Mouse (Mus musculus): Measurements from ENCODE around the gene Hif3a.
"Not testable (repeated sequence)": the region's sequence is repeated elsewhere in the genome, so short reads cannot be mapped to it uniquely, and the experiment has no call there.

Hif3a gene

GRCm38 (mm10) chr7:17062389-17062788 is at the start of gene Hif3a:
Gene Hif3a (minus strand): TSS chr7:17062427.
- DNase-seq (ENCODE audit: low spot score in 2 of 2): peak in 1 of 2 experiments; percentile 52

- not testable (repeated sequence) for DNase-seq (ENCODE audit: low spot score in 2 of 2)
Measured at GRCm38 (mm10) chr7:17101631-17102030, 39.4 kb upstream of the Hif3a start.

GRCm38 (mm10) chr7:17091280-17091679 is 29.1 kb upstream of the Hif3a start:
- DNase-seq (ENCODE audit: low spot score in 2 of 2): no peak

DNA sequence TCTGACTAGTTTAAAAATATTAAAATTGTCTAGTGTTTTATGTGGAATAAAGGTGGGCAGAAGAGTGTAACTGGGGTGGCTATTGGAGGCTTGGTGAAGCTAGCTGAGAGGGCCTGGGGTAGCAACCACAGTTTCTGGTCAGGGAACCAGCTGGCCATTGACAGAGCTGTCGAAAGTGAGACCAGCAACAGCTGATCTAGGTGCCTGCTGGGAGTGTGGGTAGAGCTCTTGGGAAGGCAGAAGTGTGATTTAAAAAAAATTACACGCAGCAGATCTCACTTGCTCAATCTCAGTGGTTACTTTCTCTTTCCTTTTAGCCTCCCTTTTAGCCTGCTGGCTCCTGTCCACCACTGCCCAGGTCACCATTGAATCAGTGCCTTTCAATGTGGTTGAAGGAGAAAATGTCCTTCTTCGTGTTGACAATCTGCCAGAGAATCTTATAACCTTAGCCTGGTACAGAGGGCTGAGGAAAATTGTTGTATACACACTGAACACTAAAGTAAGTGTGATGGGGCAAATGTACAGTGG is 27.9 kb upstream of the Hif3a start:
- peak in 1 of 2 experiments; percentile 14 for DNase-seq (ENCODE audit: low spot score in 2 of 2)

DNA sequence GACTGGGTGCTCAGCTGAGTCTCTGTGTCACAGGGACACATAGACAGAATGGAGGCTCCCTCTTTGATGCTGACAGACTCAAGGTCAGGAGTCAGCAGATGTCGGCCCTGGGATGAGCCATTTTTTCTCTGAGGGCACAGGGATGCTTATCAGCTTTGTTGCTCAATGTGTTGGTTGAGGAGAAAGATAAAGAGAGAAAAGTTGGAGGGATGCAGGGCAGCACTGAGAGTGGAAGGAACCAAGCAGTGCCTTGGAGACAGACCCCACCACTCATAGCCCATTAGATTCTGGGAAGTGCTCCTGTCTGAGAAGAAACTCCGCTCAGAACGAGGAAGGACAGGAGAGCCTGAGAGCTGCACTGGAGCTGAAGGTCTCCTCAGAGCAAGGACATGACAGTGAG is 25.5 kb upstream of the Hif3a start:
- no peak for DNase-seq (ENCODE audit: low spot score in 2 of 2)

GRCm38 (mm10) chr7:17082766-17083165 is 20.5 kb upstream of the Hif3a start:
- DNase-seq (ENCODE audit: low spot score in 2 of 2): no peak

DNA sequence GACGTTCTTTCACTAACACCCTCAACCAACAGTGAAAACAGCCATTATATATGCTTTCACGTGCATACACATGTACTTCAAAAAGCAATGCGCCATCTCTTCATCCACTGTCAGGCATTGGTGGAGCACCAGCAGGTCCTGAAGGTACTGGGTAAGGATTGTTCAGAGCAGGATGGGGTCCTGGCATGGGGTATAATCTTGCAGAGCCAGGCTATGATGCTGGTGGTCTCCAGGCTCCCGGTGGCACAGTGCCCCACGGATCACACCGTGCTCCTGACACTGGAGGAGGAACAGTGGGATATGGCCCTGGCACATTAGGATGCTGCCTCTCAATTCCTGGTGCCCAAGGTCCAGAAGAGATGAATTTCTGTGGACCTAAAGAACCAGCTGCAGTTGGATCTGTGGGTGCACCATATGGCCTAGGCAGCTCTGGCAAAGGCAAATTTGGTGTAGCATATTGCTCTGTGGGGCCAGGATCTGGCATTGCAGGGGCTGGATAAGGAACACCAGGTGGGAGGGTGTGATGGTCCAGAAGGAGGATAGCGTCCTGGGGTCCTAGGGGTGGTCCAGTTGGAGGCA is 15.9 kb upstream of the Hif3a start:
- no peak for DNase-seq (ENCODE audit: low spot score in 2 of 2)

DNA sequence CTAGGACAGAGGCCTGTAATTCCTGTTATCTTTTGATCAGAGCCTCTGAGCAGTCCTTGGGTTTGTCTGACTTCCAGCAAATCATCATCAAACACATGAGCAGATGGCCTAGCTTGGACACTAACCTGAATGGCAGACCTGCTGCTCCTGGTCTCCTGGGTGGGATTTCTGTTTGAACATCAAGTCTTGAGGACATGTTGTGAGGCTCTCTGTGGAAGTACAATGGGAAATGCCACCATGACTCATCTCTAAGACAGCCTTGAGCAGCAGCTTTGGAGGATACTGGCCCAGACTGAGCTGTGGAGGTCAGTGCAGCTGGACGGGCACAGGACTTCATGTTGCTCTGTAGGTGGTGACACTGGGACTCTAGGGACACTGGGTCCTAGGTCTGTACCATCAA is 14.3 kb upstream of the Hif3a start:
- no peak for DNase-seq (ENCODE audit: low spot score in 2 of 2)

DNA sequence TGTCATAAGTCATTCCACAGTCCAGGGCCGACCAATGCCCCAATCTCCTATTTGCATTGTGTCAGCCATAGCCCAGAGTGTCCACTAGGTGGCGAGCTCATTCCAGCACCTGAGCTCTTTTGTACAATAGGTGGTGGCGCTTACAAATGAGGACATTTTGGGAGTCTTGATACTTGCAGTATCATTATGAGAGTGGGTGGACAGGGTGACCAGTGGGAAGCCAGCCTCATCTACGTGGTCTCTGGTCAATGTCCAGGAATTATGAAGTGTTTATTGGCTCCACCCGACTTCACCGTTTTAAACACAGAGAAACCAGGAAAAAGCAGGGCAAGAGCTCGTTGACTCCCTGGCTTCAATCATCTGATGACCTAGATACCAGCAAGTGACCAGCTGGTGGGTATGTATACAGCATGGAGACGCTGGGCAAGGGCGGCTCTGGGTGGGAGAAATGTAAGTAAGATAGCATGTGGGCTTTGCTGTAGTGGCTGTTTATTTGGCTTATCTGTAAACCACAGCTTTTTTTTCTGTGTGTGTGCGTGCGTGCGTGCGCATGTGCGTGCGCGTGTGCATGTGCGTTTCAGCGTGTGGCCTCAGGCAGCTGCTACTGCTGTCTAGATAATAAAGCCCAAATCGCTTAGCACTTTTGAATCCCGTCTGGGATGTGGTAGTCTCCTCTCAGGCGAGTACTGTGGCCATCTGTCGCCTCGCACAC is 11.8 kb upstream of the Hif3a start, which contains the start of gene Psg16:
TSS of gene Psg16 (plus strand) at position 137 of the 712 bp plus-strand sequence.
- DNase-seq (ENCODE audit: low spot score in 2 of 2): peak; percentile 48 to 76

- DNase-seq (ENCODE audit: low spot score in 2 of 2): no peak
Measured at GRCm38 (mm10) chr7:17073513-17073903, 11.3 kb upstream of the Hif3a start.

DNA sequence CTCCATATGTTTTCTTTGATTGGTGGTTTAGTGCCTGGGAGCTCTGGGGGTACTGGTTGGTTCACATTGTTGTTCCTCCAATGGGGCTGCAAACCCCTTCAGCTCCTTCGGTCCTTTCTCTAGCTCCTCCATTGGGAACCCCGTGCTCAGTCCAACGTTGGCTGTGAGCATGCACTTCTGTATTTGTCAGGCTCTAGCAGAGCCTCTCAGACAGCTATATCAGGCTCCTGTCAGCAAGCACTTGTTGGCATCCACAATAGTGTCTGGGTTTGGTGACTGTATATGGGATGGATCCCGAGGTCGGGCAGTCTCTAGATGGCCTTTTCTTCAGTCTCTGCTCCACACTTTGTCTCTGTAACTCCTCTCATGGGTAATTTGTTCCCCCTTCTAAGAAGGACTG is 5.4 kb upstream of the Hif3a start:
- not testable (repeated sequence) for DNase-seq (ENCODE audit: low spot score in 2 of 2)

GRCm38 (mm10) chr7:17067000-17067399 is 4.8 kb upstream of the Hif3a start:
- DNase-seq (ENCODE audit: low spot score in 2 of 2): no peak

DNA sequence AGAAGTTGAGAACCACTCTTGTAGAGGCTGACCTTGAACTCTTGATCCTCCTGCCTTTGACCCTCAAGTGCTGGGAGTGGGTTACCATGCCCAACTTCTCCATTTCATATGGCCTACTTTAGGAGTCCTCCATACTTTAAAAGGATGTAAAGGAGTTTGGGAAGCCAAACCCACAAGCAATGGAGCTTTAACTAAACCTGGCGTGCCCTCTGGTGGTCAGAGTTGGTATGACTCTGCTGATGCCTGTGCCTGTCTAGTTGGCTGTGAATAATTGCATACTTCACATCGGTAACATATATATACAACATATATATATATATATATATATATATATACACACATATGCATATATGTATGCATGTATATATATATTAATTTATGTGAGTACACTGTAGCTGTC is 4.2 kb upstream of the Hif3a start:
- DNase-seq (ENCODE audit: low spot score in 2 of 2): peak; percentile 89 to 94

DNA sequence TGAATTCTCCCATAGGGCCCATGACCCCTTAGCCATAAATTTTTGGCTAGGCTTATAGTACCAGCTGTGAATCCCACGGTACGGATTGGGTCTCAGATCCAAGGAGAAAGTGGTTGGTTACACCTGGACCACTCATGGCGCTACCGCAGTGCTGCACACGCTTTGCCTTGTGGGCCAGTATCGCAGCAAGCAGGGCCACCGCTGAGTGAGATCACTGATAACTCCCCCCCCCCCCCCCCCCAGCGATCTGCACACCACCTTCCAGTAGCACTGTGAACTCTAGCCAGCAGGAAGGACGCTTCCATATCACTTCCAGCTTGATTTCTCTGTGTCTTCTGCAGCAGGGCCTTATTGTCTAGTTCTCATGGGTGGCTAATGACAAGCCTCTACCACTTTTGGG is 3.4 kb upstream of the Hif3a start:
- no peak for DNase-seq (ENCODE audit: low spot score in 2 of 2)

- DNase-seq (ENCODE audit: low spot score in 2 of 2): no peak
Measured at GRCm38 (mm10) chr7:17062845-17063244, 618 bp upstream of the Hif3a start.

DNA sequence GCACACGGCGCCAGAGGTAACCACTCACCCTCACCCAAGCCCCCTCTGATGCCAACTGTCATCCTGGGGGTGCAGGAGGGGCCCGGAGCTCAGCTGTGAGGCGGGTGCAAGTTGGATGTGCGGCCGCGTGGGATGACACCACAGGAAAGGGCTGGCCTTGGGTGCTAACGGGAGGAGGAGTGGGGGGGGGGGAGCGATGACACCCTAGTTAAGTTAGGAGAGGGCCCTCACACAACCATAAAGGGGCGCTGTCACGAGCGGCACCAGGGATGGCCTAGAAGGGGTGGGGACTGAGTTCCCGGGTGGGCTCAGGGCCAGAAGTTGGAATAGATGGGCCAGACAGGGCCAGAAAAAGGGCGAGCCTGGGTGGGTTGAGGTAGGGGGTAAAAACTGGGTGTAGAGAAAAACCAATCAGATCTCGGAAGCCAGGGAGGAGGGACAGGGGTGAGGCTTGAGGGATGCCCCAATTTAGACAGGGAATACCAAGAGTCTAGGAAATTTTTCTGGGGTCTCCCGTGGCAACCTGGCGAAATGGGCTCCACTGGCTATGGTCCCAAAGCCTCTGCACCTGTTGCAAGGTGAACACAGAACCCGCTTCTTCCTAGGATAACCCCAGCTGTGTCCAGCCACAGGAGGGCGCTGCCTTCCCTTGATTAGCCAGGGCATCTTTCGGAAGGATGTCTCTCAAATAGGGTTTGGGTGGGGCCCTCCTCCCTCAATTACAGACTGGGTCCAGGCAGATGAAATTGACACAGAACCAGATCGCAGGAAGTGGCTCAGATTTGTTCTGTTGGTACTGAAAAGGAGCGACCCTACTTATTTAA is 1.2 kb downstream of the Hif3a start:
- DNase-seq (ENCODE audit: low spot score in 2 of 2): no peak

GRCm38 (mm10) chr7:17060031-17060781 is 2.0 kb downstream of the Hif3a start:
- peak; percentile 87 to 88 for DNase-seq (ENCODE audit: low spot score in 2 of 2)

DNA sequence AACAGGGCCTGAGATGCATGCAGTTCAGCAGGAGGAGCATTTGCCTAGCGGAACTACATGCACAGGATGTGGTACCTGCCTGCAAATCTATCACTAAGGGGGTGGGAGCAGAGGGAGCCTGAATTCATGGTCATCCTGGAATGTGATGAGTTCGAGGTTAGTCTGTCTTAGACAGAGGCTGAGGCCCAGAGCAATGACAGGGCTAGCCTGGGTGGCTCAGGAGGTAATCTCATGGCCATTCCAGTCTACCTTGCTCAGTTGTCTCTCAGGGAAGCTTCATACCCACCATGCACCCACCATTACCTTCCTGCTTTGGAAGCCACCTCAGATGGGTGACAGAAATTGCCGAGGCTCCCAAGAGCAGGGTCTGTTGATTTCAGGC is 2.8 kb downstream of the Hif3a start:
- DNase-seq (ENCODE audit: low spot score in 2 of 2): no peak

DNA sequence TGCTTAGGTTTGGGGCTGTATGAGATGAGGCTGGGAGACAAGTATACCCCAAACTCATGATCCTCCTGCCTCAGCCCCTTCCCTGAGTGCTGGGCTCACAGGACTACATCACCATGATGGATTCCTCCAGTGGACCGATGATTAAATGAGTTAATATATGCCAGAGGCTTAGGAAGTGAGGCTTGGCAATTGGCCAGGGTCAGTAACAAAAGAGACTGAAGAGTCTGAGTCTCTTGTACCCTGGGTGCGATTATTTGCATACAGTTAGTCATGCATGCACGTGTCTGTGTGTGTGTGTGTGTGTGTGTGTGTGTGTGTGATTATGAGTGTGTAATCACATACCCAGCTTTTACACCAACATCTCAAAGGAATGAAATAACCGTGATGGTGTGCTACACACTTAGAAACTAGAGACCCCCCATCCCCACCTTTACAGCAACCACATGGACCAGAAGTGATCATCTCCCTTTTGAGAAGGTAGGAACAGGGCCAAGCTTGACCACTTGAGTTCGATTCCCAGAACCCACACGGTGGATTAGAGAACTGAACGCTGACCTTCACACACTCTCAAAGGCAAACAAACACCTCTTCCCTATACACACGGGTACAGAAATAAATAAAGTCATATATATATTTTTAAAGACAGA is 3.3 kb downstream of the Hif3a start:
- no peak for DNase-seq (ENCODE audit: low spot score in 2 of 2)

DNA sequence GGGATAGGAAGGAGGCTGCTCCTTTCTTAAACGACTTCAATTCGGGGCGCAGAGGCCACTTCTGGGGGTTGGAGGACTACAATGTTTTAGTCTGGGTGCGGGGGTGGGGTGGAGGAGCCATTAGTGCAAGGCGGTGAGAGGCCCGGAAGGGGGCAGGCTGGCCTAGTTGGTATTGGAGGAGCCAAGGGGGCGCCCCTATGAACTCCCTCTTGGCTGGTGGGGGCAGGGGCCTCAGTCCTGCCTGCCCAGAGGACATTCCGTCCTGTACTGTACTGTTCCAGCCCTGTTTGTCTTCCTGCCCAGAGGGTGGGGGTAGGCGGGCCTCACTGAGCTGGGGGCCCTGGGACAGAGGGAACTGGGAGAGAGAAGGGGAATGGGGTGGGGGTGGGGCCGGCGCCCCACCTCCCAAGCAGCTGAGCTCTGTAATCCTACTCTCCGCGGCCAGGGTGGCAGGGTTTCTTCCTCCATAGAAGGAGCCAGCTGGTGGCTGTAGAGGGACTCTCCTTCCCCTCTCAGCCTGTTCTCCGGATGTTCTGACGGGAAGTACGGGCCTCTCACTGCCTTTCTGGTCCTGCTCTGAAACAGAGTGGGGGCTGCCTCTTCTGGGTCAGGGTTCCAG is 4.0 kb downstream of the Hif3a start:
- peak; percentile 52 to 71 for DNase-seq (ENCODE audit: low spot score in 2 of 2)

Data from frontal cortex, postnatal 36 days (tissue).